Mouse (Mus musculus) heart, embryonic 10.5 days (tissue): Measurements from ENCODE around the gene Cpsf4l. TPM values are rescaled to one million over a fixed set of nuclear protein-coding genes. Genes with fewer than 3 reads are reported as not detected.

Experiments
- DNase-seq: peaks from one replicate; pipeline ENCODE4 v3.0.0-alpha.2; 2017; ENCODE audit warnings: low spot score
- H3K27ac ChIP-seq: fragments of 300-500 bp; sonication (generic); 2 replicates; pipeline ENCODE4 v1.5.1; 2016; ENCODE audit warnings: mild to moderate bottlenecking
- H3K27me3 ChIP-seq: fragments of 300-500 bp; sonication (generic); 2 replicates; pipeline ENCODE4 v1.6.1; 2016; ENCODE audit warnings: mild to moderate bottlenecking; ENCODE audit not compliant: poor library complexity, insufficient read depth, severe bottlenecking
- H3K36me3 ChIP-seq: fragments of 300-500 bp; sonication (generic); 2 replicates; pipeline ENCODE4 v1.6.1; 2016; ENCODE audit warnings: mild to moderate bottlenecking, moderate library complexity
- H3K4me1 ChIP-seq: fragments of 300-500 bp; sonication (generic); 2 replicates; pipeline ENCODE4 v1.6.1; 2016; ENCODE audit warnings: mild to moderate bottlenecking
- H3K4me3 ChIP-seq: fragments of 300-500 bp; sonication (generic); 2 replicates; pipeline ENCODE4 v1.5.1; 2016; ENCODE audit warnings: mild to moderate bottlenecking, moderate library complexity
- H3K9me3 ChIP-seq: fragments of 300-500 bp; sonication (generic); 2 replicates; pipeline ENCODE4 v1.6.1; 2016; ENCODE audit warnings: mild to moderate bottlenecking, moderate library complexity
- WGBS: fragments of 180-500 bp; shearing (Covaris S2); methylation state at CpG from one replicate; pipeline ENCODE4 v1.1.7; 2016; 5-methylcytosine and 5-hydroxymethylcytosine counted together
- polyA plus RNA-seq: library from polyadenylated mRNA; unstranded; fragments of >200 nt; fragmentation: Nextera tagmentation; extraction: Ambion mirVana; gene quantifications from 2 replicates; pipeline ENCODE4 v1.2.1, GENCODE M21; 2016

Gene Cpsf4l
- polyA plus RNA-seq = 0.15 and 0.34 TPM in 2 replicates

DNA sequence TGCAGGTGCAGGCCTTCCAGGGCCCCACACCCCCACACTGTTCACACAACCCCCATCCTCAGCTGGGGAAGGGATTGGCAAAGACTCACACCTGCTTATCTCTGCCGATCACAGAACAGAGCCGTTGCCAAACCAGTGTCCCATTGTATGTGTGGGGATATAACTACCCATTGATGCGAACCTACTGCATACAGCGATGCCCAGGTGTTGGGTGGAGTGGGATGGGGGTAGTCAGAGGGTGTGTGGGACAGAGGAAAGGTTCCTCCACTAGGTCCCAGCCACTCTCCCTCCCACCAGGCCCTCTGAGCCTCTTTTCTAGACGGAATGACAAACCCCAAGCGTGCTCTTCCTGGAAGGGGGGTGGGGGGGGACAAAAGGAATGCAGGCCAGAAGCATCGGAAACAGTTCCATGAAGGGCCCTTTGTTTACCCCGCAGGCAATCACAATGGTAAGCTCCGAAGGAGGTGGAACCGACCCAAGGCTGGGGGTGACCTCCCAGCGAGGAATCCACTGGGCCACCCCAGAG, at the start of gene Cpsf4l:
Cpsf4l (minus strand) TSS at position 287 of the 526 bp plus-strand sequence.
- peaks cover 27% of the 10 kb centered on the region for H3K4me1 ChIP-seq
- no peaks in the 10 kb centered on the region for H3K9me3 ChIP-seq
- H3K27me3 ChIP-seq = peaks cover 22% of the 10 kb centered on the region
- peaks cover 7% of the 10 kb centered on the region; the same call in 1 of the 2 replicates for H3K36me3 ChIP-seq
- 7% methylated on average over 11 of the region's 11 CpGs for WGBS
- DNase-seq = no peak
- H3K27ac ChIP-seq = peak within 1 kb of the TSS; percentile 81
- H3K4me3 ChIP-seq = peak within 1 kb of the TSS; percentile 36

DNA sequence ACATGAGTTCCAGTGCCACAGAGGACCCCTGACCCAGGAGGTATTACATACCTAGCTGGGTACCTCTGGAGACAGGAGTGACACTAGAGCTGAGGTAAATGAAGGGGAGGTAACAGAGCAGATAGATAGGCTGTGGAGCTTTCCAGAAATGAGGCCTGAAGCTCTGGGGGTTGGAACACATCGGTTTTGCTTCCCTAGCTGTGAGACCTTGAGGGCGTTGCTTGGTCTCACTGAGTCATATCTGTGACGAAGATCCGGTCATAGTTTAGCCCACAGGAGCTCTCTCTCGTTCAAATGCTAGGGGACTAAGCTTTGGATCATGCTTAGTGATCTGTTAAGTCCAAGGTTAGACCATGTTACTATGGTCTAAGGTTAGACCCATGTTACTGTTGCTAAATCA, 49.0 kb upstream of the Cpsf4l start:
- Histone ChIP-seq H3K4me1 (peaks cover 35% of the 10 kb centered on the region), H3K4me3 (no peak overlapping the region)
- WGBS = 89% methylated on average over 5 of the region's 5 CpGs

DNA sequence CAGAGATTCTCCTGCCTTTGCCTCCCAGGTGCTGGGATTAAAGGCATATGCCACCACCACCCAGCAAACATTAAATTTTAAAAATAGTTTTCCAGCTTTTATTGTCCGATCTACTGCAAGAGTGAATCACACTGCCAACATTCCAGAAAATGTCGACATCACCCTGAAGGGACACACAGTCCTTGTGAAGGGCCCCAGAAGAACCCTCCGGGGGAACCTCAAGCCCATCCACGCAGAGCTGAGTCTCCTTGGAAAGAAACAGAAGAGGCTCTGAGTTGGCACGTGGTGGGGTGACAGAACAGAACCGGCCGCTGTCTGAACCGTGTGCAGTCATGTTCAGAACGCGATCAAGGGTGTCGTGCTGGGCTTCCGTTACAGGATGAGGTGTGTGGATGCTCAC, 46.8 kb upstream of the Cpsf4l start:
- WGBS = 93% methylated on average over 12 of the region's 12 CpGs
- DNase-seq = no peak
- H3K36me3 ChIP-seq = no peaks in the 10 kb centered on the region
- H3K27me3 ChIP-seq = no peaks in the 10 kb centered on the region
- no peak overlapping the region for H3K27ac ChIP-seq
- no peaks in the 10 kb centered on the region for H3K9me3 ChIP-seq
- H3K4me3 ChIP-seq = no peak overlapping the region
- peaks cover 26% of the 10 kb centered on the region for H3K4me1 ChIP-seq

More for the DNA sequence above, 49.0 kb upstream of the Cpsf4l start:
- no peaks in the 10 kb centered on the region for H3K27me3 ChIP-seq
- no peaks in the 10 kb centered on the region for H3K36me3 ChIP-seq
- H3K9me3 ChIP-seq = no peaks in the 10 kb centered on the region
- DNase-seq = no peak
- no peak overlapping the region for H3K27ac ChIP-seq

DNA sequence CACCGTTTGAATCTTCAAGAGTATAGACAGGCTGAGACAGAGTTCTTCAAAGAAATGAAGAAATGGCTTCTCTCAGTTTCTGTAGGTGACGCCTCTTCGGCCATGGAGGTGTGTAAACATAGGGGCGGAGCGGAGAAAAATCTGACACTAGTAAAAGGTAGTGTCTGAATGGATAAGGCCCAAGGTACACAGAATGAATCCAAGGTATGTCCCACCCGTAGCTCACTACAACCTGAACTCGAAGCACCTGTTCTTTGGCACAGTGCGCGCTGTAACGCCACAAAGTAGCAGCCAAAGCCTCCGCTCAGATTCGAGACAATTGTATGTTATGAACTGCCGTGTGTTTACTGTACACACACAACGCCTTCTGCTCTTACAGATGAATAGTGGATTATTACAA, 46.1 kb upstream of the Cpsf4l start:
- Histone ChIP-seq H3K4me1 (peaks cover 28% of the 10 kb centered on the region), H3K36me3 (no peaks in the 10 kb centered on the region), H3K27me3 (no peaks in the 10 kb centered on the region), H3K4me3 (no peak overlapping the region), H3K9me3 (no peaks in the 10 kb centered on the region), H3K27ac (peak overlapping the region; percentile 16; the same call in 1 of the 2 replicates)
- 89% methylated on average over 14 of the region's 14 CpGs for WGBS
- DNase-seq = no peak

DNA sequence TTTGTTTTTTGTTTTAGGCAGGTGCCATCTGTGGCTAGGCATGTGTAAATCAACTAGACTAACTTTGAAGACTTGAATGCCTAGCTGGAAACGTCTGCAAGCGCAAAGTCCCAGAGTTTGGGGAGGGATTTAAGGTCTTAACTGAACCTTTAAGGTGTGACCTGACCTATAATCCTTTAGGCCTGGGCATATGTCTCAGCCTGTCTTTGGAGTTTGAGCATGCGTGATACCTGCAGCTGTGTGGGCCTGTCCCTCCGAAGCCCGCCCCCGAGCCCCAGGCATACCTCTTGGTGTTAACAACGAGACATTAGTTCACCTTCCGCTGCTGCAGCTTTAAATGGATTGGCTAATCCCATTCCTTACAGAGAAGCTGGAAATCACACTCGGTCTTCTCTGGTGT, 45.0 kb upstream of the Cpsf4l start:
- no peaks in the 10 kb centered on the region for H3K9me3 ChIP-seq
- H3K4me1 ChIP-seq = peaks cover 34% of the 10 kb centered on the region
- DNase-seq = no peak
- no peaks in the 10 kb centered on the region for H3K27me3 ChIP-seq
- WGBS = 33% methylated on average over 9 of the region's 9 CpGs
- H3K27ac ChIP-seq = peak overlapping the region; percentile 47; the same call in 1 of the 2 replicates
- H3K36me3 ChIP-seq = no peaks in the 10 kb centered on the region
- H3K4me3 ChIP-seq = no peak overlapping the region

DNA sequence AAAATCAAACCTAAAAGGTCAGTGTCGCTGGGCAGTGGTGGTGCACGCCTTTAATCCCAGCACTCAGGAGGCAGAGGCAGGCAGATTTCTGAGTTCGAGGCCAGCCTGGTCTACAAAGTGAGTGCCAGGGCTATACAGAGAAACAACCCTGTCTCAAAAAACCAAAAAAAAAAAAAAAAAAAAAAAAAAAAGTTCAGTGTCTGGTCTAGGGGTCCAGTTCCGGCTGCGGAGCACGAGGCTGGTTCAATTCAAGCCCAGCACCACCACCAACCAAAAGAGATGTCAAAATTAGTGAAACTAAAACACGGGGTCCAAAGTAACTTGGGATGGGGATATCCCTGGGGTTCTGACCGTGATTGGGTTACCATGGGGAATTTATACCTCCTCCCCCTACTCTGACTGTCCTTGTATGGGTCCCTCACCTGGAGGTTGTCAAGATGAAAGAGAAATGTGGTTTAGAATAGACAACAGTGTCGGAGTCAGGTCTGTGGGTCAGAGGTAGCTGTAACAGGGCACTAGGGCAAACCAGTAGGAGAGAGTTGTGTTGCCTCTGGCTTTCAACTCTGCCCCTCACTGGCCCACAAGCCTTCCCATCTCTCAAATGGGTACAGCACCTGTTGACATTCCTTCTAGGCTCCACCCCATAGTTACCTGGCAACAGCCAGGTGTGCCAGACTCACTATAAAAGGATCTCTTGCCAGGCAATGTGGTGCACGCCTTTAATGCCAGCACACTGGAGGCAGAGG, 43.0 kb upstream of the Cpsf4l start:
- peaks cover 6% of the 10 kb centered on the region; the same call in 1 of the 2 replicates for H3K36me3 ChIP-seq
- H3K4me1 ChIP-seq = peaks cover 53% of the 10 kb centered on the region
- no peak overlapping the region; the same call in 1 of the 2 replicates for H3K4me3 ChIP-seq
- no peaks in the 10 kb centered on the region for H3K27me3 ChIP-seq
- H3K27ac ChIP-seq = peak overlapping the region; percentile 96
- no peaks in the 10 kb centered on the region for H3K9me3 ChIP-seq
- WGBS = 94% methylated on average over 10 of the region's 10 CpGs
- DNase-seq = no peak

DNA sequence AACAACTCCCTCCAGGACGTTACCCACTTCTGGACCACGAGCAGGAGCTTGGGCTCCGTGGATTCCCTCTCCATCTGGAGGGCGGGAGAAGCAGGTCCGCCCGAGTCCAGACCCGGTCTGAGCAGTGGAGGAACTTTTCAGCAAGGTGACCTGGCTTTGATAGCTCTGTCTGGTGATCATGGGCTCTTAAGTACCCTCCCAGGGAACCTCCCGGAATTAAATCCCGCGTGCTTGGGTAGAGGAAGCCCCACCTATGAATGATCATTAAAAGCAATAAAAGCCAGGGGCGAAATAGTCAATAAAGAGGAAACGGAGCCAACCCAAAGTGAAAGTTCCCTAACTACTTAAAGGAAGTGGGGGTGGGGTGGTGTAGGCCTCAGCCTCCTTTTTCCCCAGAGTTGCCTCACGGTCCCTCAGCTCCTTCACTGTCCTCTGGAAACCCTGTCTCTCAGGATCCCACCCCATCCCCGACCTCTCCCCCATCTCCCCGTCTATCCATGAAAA, 42.4 kb upstream of the Cpsf4l start:
- Histone ChIP-seq H3K27me3 (no peaks in the 10 kb centered on the region), H3K4me1 (peaks cover 59% of the 10 kb centered on the region), H3K36me3 (peaks cover 6% of the 10 kb centered on the region; the same call in 1 of the 2 replicates), H3K4me3 (peak overlapping the region; percentile 90), H3K9me3 (no peaks in the 10 kb centered on the region), H3K27ac (peak overlapping the region; percentile 96)
- no peak for DNase-seq
- 27% methylated on average over 15 of the region's 15 CpGs for WGBS

DNA sequence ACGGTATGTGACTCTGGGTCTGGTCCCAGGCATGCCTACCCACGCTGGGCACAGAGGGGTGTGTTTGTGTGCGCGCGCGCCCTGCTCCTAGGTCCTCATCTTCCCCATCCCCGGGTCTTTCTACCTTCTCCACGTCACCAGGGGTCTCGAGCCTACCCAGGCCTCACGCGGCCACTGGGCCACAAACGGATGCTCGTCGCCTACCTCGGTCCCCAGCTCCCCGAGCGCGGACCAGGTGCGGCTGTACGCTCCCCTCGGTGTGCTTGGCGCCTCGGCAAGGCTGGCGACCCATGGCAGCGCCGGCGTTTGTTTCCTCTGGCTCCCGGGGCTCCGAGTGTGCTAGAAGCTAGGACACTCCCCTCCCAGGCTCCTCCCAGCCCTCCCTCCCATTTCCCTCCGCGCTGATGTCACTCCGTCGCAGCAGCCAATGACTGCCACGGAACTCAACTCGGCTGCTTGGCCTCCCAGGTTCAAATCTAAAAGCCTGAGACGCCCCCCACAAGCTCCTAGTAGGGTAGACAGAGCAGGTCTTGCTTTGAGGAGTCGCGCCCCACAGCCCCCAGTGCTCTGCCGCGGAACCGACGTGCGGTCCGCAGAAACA, 41.8 kb upstream of the Cpsf4l start, which contains the start of gene Cdc42ep4:
Cdc42ep4 (minus strand) TSS at position 398 of the 601 bp plus-strand sequence.
- DNase-seq = peak; percentile 97
- Histone ChIP-seq H3K4me1 (peaks cover 64% of the 10 kb centered on the region), H3K9me3 (no peaks in the 10 kb centered on the region), H3K4me3 (peak within 1 kb of the TSS; percentile 90), H3K27me3 (no peaks in the 10 kb centered on the region), H3K27ac (peak within 1 kb of the TSS; percentile 96), H3K36me3 (peaks cover 6% of the 10 kb centered on the region; the same call in 1 of the 2 replicates)
- under 1% methylated on average over 44 of the region's 44 CpGs for WGBS

DNA sequence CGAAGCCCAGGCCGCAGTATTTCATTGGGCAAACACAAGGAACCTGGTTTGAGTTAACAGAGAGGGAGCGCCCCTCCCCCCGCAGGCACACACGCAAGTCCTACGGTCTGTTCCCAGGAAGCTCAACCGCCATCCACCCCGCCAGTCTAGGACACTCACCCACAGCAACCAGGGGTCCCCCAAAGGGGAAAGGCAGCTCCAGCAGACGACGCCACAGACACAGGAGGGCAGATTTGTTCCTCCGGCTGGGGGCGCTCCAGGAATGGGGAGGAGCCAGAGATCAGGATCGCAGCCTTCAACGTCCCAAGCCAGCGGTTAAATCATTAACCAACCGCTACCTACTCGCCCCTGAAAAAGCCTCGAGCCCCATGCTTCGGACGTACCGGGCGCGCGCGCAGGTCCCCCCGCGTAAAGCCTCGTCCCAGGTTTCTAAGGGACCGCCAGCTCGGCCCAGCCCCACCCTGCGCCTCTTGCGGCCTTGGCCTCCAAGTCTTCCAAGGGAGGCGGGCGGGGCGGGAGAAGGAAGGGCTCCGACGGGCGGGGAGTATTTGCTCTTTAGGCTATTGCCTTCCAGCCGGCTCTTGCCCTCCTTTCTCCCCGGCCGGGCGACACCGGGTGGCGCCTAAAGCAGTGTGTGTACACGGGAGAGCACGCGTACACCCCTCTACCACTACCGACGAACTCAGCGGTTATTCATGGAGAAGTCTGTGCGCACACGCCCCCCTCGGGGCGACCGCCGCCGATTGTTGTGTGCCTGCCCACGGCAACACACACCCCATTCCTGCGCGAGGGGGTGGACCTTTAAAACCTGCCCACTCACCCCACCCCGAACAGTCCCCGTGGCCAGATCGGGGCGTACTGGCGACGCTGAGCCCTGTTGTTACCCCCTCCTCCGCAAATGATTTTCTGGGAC, 41.0 kb upstream of the Cpsf4l start:
- Histone ChIP-seq H3K9me3 (no peaks in the 10 kb centered on the region), H3K27ac (peak overlapping the region; percentile 96), H3K27me3 (no peaks in the 10 kb centered on the region), H3K4me1 (peaks cover 68% of the 10 kb centered on the region), H3K4me3 (peak overlapping the region; percentile 90), H3K36me3 (peaks cover 10% of the 10 kb centered on the region; the same call in 1 of the 2 replicates)
- DNase-seq = peak; percentile 92
- WGBS = under 1% methylated on average over 65 of the region's 67 CpGs

DNA sequence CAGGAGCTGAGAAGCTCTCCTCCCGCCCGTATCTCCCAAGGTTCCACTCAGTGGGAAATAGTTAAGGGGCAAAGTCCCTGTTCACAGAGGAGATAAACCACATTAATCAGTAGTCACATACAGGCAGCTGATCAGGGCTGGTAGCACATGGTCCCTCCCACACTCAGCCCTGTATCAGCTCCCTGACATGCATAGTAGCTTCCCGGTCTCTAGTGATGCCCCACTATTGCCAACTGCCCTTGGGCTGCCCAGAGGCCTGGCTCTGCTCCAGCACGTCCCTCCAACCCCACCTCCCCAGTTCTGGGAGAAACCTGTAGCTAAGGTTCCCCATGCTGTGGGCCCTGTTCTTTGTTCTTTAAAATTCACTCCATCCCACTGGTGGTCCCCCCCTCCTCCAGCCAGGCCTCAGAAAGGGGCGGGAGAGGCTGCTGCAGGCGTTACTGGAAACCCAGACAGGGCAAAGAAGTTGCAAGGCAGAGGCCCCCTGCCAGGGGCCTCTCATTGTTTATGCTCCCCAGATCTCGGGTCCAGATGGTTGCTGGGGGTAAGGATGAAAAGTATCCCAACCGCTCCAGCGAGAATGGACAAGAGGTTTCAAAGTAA, 40.0 kb upstream of the Cpsf4l start:
- Histone ChIP-seq H3K27me3 (no peaks in the 10 kb centered on the region), H3K4me1 (peaks cover 67% of the 10 kb centered on the region), H3K9me3 (no peaks in the 10 kb centered on the region), H3K4me3 (peak overlapping the region; percentile 90), H3K36me3 (peaks cover 10% of the 10 kb centered on the region; the same call in 1 of the 2 replicates), H3K27ac (peak overlapping the region; percentile 96)
- no peak for DNase-seq
- WGBS = 4% methylated on average over 9 of the region's 9 CpGs

DNA sequence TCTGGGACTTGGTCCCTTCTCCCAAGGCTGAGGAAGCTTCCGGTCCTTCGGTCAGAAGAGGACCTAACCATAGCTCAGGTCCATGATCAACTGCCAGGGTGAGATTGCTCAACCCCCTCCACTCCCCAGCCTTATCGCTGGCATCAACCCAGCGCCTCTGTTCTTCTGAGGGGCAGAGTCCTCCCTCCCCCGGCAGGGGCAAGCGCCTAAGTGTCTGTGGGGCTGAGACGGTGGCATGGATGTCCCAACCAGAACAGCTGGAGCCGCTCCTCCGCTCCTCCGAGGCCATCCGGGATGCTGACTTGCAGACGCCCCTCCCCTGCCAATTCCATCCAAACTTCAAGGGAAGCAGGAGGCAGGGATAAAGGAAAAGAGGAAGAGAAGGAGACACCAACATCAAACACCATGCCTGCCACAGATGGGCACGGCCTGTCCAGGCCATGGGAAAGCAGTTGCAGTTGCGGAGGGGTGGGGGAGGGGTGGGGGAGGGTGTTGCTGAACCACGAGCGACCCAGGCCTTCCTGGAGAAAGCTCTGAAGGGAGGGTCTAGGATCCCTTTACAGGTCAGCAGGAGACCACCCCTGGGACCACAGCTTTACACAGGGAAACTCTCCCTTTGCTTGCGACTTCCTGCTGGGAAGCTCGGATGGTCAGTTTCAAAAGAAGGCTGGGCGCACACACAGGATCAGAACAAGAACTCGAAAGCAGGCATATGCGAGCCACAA, 39.1 kb upstream of the Cpsf4l start:
- Histone ChIP-seq H3K27ac (peak overlapping the region; percentile 96), H3K4me3 (peak overlapping the region; percentile 90), H3K36me3 (peaks cover 10% of the 10 kb centered on the region; the same call in 1 of the 2 replicates), H3K4me1 (peaks cover 65% of the 10 kb centered on the region), H3K27me3 (no peaks in the 10 kb centered on the region), H3K9me3 (no peaks in the 10 kb centered on the region)
- no peak for DNase-seq
- 7% methylated on average over 21 of the region's 21 CpGs for WGBS
